Mouse (Mus musculus) CD4-positive, CD25-positive, alpha-beta regulatory T cell (primary cell): ENCODE data around the gene Fbxo45. TPM values are rescaled to one million over a fixed set of nuclear protein-coding genes. Genes with fewer than 3 reads are reported as not detected.

Experiments used
- polyA plus RNA-seq: library from polyadenylated mRNA; unstranded; fragments of 100-300 nt; shearing (Covaris generic); gene quantifications from one replicate; pipeline ENCODE4 v1.2.1, GENCODE M21; 2017

The Fbxo45 gene
- 15.2 TPM for polyA plus RNA-seq

GRCm38 (mm10) chr16:32246952-32247370 lies at the start of gene Fbxo45, which contains the start of gene Wdr53:
TSS of gene Fbxo45 (minus strand) at chr16:32247158.
TSS of gene Wdr53 (plus strand) at chr16:32247227.

DNA sequence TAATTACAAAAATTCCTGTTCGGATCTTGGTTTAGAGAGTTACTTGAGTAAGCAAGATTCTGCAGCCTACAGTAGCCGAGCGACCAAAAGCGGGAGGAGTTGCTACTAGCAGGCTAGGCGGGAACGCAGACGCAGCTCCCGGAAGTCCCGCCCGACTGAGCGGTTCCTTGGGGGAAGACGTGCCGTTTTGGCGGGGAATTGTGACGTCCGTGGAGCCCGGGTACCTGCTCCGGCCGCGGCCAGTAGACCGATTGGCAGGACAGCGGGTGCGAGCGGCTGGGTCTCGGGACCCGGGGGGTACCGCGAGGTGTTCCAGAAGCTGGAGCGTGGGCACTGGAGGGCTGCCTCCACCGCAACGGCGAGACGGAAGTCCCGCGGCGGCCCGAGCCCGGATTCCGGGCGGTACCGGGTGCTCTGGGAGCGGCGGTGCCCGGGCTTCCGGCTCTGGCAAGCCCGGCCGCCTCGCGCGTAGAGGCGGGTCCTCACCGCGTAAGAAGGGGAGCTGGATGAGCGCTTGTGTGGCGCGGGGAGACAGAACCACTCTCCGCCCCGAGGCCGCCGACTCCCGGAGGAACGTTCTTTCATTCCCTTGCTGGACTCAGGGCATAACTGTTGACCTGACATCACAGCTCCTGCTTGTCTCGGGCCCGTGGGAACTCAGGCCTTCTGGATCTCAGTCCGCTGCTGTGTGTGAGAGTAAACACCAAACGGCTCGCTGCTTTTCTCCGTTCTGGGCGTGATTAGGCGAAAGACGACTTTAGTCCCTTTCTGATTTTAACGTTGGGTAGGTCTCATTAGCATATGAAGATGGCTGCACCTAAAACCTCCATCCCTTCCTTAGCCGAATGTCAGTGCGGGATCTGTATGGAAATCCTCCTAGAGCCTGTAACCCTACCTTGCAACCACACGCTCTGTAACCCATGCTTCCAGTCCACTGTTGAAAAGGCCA lies 30.6 kb upstream of the Fbxo45 start, which contains the start of gene Rnf168:
Gene Rnf168 (plus strand): TSS at position 152 of the 949 bp plus-strand sequence.

DNA sequence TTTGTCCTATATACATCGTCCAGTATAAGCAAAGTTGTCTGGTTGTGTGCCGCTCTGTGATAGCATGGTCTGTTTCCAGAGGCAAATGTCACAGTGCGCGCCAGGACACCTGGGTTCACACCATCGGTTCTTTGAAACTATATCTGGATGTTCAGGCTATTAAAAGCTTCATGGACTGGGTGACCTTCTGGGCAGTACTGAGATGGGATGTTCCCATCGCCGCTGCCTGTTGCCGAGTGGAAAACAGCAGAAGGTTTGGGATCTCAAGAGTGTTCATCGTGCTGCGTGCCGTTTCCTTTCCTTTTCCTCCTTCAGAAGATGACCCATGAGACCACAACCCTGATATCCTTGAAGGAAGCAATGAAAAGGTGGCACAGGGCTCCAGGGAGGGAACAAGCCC lies 24.3 kb upstream of the Fbxo45 start, which contains the start of gene Smco1:
Gene Smco1 (plus strand): TSS at position 178 of the 400 bp plus-strand sequence.

Other genes with a start within 250 kb of the Fbxo45 start
- gene Senp5, start 243.9 kb downstream of the Fbxo45 start, polyA plus RNA-seq: 21.7 TPM
- 151 TPM for gene Pak2, start 167.8 kb downstream of the Fbxo45 start, polyA plus RNA-seq
- gene Pigx, start 147.4 kb downstream of the Fbxo45 start, polyA plus RNA-seq: 187 TPM
- gene Cep19, start 147.4 kb downstream of the Fbxo45 start, polyA plus RNA-seq: 32.4 TPM
- gene Nrros, start 81.6 kb downstream of the Fbxo45 start, polyA plus RNA-seq: 100.0 TPM
- not detected for gene Bex6, start 67.3 kb downstream of the Fbxo45 start, polyA plus RNA-seq
- gene Wdr53, start 69 bp upstream of the Fbxo45 start, polyA plus RNA-seq: 20.8 TPM
- not detected for gene Smco1, start 24.3 kb upstream of the Fbxo45 start, polyA plus RNA-seq
- gene Rnf168, start 30.3 kb upstream of the Fbxo45 start, polyA plus RNA-seq: 23.2 TPM
- 24.5 TPM for gene Ubxn7, start 85.1 kb upstream of the Fbxo45 start, polyA plus RNA-seq
- not detected for gene Tm4sf19, start 153.3 kb upstream of the Fbxo45 start, polyA plus RNA-seq
- gene Tctex1d2, start 172.5 kb upstream of the Fbxo45 start, polyA plus RNA-seq: 2.2 TPM
- 10.5 TPM for gene Pcyt1a, start 183.8 kb upstream of the Fbxo45 start, polyA plus RNA-seq
- 0.12 TPM for gene Slc51a, start 240.7 kb upstream of the Fbxo45 start, polyA plus RNA-seq
- gene Zdhhc19, start 249.1 kb upstream of the Fbxo45 start, polyA plus RNA-seq: not detected